Mouse (Mus musculus) forebrain, embryonic 12.5 days (tissue): ENCODE measurements at regions not wholly inside any gene's neighbourhood (a gene's known extent, or its start where the extent isn't known, plus 50 kb on each side); places are given as distances from the start of the nearest gene placed in this dataset.

ENCODE experiments used
- ATAC-seq: fragments of 200-750 bp; cut with Nextera tagmentation; 2 replicates; pipeline ENCODE4 v1.8.0; 2017; ENCODE audit warnings: moderate TSS enrichment; ENCODE audit not compliant: low FRiP score
- H3K27ac ChIP-seq: fragments of 300-500 bp; sonication (generic); 2 replicates; pipeline ENCODE4 v1.5.1; 2016; ENCODE audit warnings: mild to moderate bottlenecking
- H3K27me3 ChIP-seq: fragments of 300-500 bp; sonication (generic); 2 replicates; pipeline ENCODE4 v1.6.1; 2016; ENCODE audit warnings: mild to moderate bottlenecking
- H3K36me3 ChIP-seq: fragments of 300-500 bp; sonication (generic); replicated peaks from 2 replicates; pipeline ENCODE4 v1.6.1; 2016; ENCODE audit warnings: mild to moderate bottlenecking
- H3K4me1 ChIP-seq: fragments of 300-500 bp; sonication (generic); 2 replicates; pipeline ENCODE4 v1.6.1; 2016
- H3K4me2 ChIP-seq: fragments of 300-500 bp; sonication (generic); 2 replicates; pipeline ENCODE4 v1.6.1; 2016; ENCODE audit warnings: mild to moderate bottlenecking, moderate library complexity
- H3K4me3 ChIP-seq: fragments of 300-500 bp; sonication (generic); replicated peaks from 2 replicates; pipeline ENCODE4 v1.5.1; 2016; ENCODE audit warnings: mild to moderate bottlenecking
- H3K9ac ChIP-seq: fragments of 300-500 bp; sonication (generic); 2 replicates; pipeline ENCODE4 v1.6.1; 2016; ENCODE audit warnings: mild to moderate bottlenecking
- H3K9me3 ChIP-seq: fragments of 300-500 bp; sonication (generic); 2 replicates; pipeline ENCODE4 v1.6.1; 2016
- WGBS: fragments of 180-500 bp; shearing (Covaris S2); methylation state at CpG from one replicate; pipeline ENCODE4 v1.1.7; 2016; 5-methylcytosine and 5-hydroxymethylcytosine counted together

DNA sequence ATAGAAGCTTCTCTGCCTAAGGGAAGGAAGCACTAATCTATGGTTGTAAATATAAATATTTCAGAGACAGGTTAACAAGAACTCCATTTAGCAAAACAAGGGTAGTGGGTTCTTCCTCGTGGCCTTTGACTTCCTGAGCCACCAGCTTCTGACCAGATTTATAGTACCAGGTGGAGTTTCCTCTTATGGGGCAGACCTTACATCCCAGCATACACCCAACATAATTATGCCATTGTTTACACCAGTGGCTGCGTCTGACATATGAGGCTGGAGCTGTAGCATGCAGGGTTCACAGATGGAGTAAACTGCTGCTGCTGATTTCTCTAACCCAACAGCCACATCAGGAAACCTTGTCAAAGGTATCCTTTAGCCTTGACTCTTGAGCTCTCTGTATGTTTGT lies 75.5 kb downstream of the Trib2 start:
- 78% methylated on average over 2 of the region's 2 CpGs for WGBS

DNA sequence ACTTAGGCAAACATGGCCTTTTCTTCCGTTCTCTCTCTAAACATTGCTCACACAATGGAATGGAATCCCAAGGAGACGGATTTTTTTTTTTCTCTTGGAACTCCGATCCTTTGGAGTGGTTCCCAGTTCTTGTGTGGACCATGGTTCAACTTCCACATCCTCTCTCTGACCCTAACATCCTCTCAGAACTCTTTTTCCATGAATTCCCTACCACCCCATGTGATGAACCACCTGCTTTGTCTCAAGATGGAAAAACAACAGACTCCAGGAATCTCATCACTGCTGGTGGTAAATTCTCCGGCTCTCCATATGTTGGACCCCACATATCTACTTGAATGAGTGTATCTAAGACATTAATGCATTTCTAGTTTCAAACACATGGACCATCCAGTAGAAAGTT lies 77.7 kb downstream of the Trib2 start:
- Histone ChIP-seq H3K4me2 (no peak overlapping the region), H3K9me3 (no peaks in the 10 kb centered on the region), H3K36me3 (no peaks in the 10 kb centered on the region), H3K27ac (no peak overlapping the region), H3K4me1 (no peaks in the 10 kb centered on the region), H3K27me3 (no peaks in the 10 kb centered on the region), H3K4me3 (no peak overlapping the region), H3K9ac (no peak overlapping the region)
- no peak for ATAC-seq
- WGBS = 75% methylated on average over 4 of the region's 4 CpGs

More for the DNA sequence above, 75.5 kb downstream of the Trib2 start:
- H3K4me1 ChIP-seq = no peaks in the 10 kb centered on the region
- H3K27me3 ChIP-seq = no peaks in the 10 kb centered on the region
- no peak overlapping the region for H3K27ac ChIP-seq
- H3K4me3 ChIP-seq = no peak overlapping the region
- ATAC-seq = no peak
- no peak overlapping the region for H3K4me2 ChIP-seq
- no peak overlapping the region for H3K9ac ChIP-seq
- no peaks in the 10 kb centered on the region for H3K9me3 ChIP-seq
- H3K36me3 ChIP-seq = no peaks in the 10 kb centered on the region

DNA sequence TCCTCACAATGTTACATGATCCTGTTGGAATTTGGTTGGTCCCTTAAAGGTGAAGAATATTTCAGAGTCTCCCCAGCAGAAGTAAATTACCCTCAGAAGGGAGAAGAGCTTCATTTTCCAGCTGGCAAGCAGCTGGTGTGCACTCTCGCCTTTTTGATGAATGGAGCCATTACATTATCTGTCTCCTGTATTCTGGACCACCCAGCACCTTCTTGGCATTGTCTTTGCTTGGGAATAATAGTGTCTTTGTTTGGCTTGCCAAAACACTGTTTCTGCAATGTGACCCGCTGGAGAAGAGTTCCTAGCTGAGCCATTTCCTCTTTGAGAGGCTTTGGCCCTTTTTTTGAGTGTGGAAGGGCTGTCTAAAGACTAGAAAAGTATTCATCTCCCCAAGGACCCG lies 85.5 kb downstream of the Trib2 start:
- Histone ChIP-seq H3K4me3 (no peak overlapping the region), H3K9me3 (no peaks in the 10 kb centered on the region), H3K36me3 (no peaks in the 10 kb centered on the region), H3K4me1 (peaks cover 7% of the 10 kb centered on the region), H3K4me2 (no peak overlapping the region), H3K27me3 (no peaks in the 10 kb centered on the region), H3K9ac (no peak overlapping the region), H3K27ac (no peak overlapping the region)
- 34% methylated on average over 3 of the region's 3 CpGs for WGBS
- ATAC-seq = no peak

DNA sequence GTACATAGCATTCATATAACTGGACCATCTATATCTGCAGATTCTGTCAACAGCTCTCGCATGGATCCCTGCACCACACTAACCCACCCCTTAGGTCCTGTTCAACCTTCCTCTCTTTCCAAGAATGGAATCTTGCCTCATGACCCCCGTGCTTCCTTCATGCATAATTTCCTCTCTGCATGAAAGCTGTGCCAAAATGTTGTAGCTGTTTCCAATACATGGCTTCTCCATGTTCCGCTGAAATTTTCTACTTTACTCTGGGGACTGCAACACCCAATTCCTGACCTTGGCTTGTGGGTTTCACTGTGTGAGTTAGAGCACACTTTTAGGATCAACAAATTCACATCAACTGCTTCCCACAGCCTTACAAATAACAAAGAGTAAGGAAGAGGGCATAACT lies 87.0 kb downstream of the Trib2 start:
- WGBS = 77% methylated on average over 3 of the region's 3 CpGs
- Histone ChIP-seq H3K27me3 (no peaks in the 10 kb centered on the region), H3K4me2 (no peak overlapping the region), H3K9ac (no peak overlapping the region), H3K27ac (no peak overlapping the region), H3K36me3 (no peaks in the 10 kb centered on the region), H3K9me3 (no peaks in the 10 kb centered on the region), H3K4me1 (peaks cover 7% of the 10 kb centered on the region), H3K4me3 (no peak overlapping the region)
- ATAC-seq = no peak

DNA sequence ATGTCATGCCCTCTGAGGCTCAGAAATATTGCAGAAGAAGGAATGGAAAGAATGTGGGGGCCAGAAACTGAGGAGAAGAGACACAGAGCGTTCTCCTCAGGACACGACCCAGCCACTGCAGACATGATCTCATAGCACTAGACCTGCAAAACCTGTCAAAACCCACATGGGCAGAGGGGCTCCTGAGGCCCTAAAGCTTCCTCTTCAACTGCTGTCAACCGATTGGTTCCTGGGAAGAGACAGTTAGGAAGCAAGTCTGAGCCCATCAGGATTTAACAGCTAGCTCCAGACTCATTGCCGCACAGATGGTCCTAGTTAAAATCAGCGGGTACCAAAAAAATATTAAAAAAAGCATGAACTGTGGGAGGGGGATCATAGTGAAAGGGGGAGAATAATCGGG lies 93.2 kb downstream of the Trib2 start:
- no peak for ATAC-seq
- H3K4me1 ChIP-seq = no peaks in the 10 kb centered on the region
- H3K9ac ChIP-seq = no peak overlapping the region
- WGBS = 88% methylated on average over 6 of the region's 6 CpGs
- H3K36me3 ChIP-seq = no peaks in the 10 kb centered on the region
- H3K4me2 ChIP-seq = no peak overlapping the region
- no peaks in the 10 kb centered on the region for H3K9me3 ChIP-seq
- no peaks in the 10 kb centered on the region for H3K27me3 ChIP-seq
- H3K27ac ChIP-seq = no peak overlapping the region
- no peak overlapping the region for H3K4me3 ChIP-seq

DNA sequence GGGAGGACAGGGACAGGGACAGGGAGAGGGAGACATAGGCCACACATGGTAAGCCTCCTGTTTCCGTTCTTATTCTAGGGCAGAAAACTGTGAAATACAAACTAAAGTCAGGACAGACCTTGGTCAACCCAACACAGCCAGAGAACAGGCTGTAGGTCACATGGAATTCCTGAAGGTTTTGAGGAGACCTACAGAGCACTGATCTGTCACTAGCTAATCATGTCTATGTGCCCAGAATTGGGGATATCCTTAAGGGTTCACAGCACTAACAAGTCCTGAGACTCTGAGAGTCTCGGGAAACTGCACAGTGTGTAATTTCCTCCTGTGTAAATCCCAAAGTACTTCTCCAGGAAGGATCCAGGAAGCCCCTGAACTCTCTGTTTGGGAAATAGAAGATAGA lies 94.6 kb downstream of the Trib2 start:
- WGBS = 66% methylated on average over 2 of the region's 2 CpGs
- H3K27me3 ChIP-seq = no peaks in the 10 kb centered on the region
- H3K4me3 ChIP-seq = no peak overlapping the region
- H3K4me1 ChIP-seq = no peaks in the 10 kb centered on the region
- no peak overlapping the region for H3K4me2 ChIP-seq
- H3K9me3 ChIP-seq = no peaks in the 10 kb centered on the region
- H3K27ac ChIP-seq = no peak overlapping the region
- no peaks in the 10 kb centered on the region for H3K36me3 ChIP-seq
- no peak overlapping the region for H3K9ac ChIP-seq
- ATAC-seq = no peak

DNA sequence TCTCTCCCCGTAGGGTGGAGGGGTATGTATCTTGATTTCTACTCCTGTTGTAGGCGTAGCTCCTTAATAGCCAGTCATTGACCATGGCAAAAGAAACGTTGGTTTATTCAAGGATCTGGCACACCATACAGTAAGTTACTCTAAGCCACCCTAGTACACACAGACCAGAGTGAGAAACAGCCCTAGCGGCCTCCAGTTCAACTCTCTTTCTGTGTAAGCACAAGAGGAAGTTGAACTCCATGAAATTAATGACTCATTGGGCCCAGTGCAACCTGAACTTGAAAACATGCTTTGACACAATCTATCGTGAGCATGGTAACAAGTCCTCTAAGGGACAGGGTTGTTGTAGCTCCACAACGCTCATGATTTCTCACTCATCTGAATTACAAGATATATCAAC lies 96.6 kb downstream of the Trib2 start:
- ATAC-seq = no peak
- Histone ChIP-seq H3K36me3 (no peaks in the 10 kb centered on the region), H3K9me3 (no peaks in the 10 kb centered on the region), H3K4me2 (no peak overlapping the region), H3K4me1 (no peaks in the 10 kb centered on the region), H3K27ac (no peak overlapping the region), H3K4me3 (no peak overlapping the region), H3K9ac (no peak overlapping the region), H3K27me3 (no peaks in the 10 kb centered on the region)
- WGBS = 88% methylated on average over 6 of the region's 6 CpGs

DNA sequence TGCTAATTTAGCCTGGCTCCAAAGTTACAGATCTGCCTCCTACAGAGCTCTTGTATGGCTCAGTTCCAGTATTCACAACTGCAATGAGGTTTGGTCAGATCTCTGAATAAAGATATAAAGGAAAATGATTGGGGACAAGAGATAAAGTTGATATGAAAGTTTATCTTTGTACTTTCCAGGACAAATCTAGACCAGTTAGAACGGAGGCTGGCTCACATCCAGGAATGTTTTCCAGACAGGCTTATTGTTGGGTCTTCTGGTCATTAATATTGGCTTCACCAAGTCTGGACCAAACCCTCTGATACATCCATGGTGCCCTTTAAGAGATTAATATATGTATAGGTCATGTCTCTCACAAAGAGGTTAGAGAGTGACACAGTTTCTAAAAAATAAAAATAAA lies 97.9 kb downstream of the Trib2 start:
- no peaks in the 10 kb centered on the region for H3K36me3 ChIP-seq
- H3K27ac ChIP-seq = no peak overlapping the region
- H3K9me3 ChIP-seq = no peaks in the 10 kb centered on the region
- no peak overlapping the region for H3K4me3 ChIP-seq
- WGBS = 88% methylated on average over 1 of the region's 1 CpGs
- ATAC-seq = no peak
- H3K4me2 ChIP-seq = no peak overlapping the region
- no peaks in the 10 kb centered on the region for H3K4me1 ChIP-seq
- H3K9ac ChIP-seq = no peak overlapping the region
- no peaks in the 10 kb centered on the region for H3K27me3 ChIP-seq

DNA sequence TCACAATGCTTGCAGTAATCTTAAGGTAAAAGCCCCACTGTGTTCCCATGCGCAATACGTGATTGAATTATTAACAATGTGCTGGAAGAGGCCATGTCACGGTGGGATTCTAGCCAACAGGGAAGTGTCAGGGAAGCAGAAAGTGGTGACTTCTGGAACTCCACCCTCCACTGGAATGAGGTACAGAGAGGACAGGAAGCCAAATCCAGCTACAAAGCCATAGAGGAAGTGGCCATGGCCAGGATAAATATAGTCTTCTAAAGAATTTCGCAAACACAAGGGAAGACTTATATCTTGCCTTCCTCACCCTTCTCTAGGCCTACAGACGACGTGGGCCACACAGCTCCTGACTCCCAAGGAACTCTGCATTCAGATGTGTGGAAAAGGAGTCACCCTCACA lies 98.7 kb downstream of the Trib2 start:
- Histone ChIP-seq H3K4me2 (no peak overlapping the region), H3K27me3 (no peaks in the 10 kb centered on the region), H3K9me3 (no peaks in the 10 kb centered on the region), H3K27ac (no peak overlapping the region), H3K9ac (no peak overlapping the region), H3K36me3 (no peaks in the 10 kb centered on the region), H3K4me3 (no peak overlapping the region), H3K4me1 (no peaks in the 10 kb centered on the region)
- ATAC-seq = no peak
- 92% methylated on average over 6 of the region's 6 CpGs for WGBS

DNA sequence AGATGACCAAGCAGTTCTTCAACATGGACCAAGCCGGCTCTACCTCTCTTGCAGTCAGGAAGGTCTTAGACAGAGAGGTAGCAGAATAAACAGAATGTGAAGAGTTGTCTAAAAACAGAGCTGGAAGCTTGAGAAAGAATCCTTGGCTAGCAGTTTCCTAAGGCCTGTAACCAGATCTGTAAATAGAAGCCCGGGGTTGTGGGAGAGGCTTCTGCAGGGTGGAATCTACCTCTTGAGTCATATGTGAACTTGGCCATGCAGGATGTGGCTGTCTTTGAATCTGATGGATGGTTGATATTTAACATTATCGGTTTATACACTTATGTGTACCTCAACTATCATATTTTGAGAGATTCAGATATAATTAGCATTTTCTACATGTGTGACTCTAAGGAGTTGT lies 99.4 kb downstream of the Trib2 start:
- no peak for ATAC-seq
- H3K9ac ChIP-seq = no peak overlapping the region
- H3K9me3 ChIP-seq = no peaks in the 10 kb centered on the region
- no peaks in the 10 kb centered on the region for H3K36me3 ChIP-seq
- no peak overlapping the region for H3K4me3 ChIP-seq
- H3K27me3 ChIP-seq = no peaks in the 10 kb centered on the region
- 89% methylated on average over 3 of the region's 3 CpGs for WGBS
- H3K4me1 ChIP-seq = no peaks in the 10 kb centered on the region
- H3K4me2 ChIP-seq = no peak overlapping the region
- no peak overlapping the region for H3K27ac ChIP-seq

DNA sequence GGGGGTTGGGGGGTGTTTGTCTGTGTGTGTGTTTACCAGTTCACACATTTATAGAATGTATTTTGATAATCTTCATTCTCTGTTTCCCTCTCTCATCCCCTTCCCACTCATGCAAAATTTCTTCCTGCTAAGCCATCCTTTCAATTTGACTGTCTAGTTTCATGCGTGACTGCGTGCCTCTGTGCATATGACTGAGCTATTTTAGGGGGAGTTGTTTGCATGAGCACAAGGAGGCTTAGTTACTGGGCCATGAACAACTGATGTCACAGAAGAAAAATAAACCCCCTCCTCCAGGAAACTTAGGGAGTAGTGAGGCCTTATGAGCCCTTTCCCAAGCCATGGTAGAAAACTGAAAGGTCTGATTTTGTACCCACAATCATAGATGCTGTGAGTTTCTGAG lies 103.1 kb downstream of the Trib2 start:
- ATAC-seq = no peak

DNA sequence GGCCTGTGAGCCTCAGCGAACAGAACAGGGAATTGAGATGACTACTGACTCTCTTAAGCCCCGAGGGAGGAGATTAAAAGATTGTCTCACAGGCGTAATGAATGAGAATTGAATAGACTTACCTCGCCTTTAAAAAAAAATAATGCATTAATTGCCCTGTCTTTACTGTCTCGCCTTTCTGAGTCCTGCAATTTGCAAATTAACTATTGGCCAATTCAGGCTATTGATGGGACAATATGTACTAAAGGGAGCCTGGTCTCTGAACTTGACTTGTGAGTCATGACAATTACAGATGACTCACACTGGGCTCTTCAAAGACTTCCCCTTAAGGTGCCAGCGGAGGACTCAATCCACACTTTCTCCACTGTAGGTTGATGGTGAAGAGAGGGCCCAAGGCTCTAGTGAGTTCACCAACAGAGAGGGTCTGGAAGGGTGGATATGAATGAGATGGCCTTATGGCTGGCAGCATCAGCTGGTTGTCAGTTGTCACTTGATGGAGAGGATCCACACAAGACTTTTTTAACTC lies 109.1 kb downstream of the Trib2 start:
- no peaks in the 10 kb centered on the region for H3K36me3 ChIP-seq
- no peak overlapping the region for H3K4me2 ChIP-seq
- 63% methylated on average over 6 of the region's 6 CpGs for WGBS
- ATAC-seq = no peak
- H3K27ac ChIP-seq = no peak overlapping the region
- no peaks in the 10 kb centered on the region for H3K4me1 ChIP-seq
- no peaks in the 10 kb centered on the region for H3K27me3 ChIP-seq
- H3K9ac ChIP-seq = no peak overlapping the region
- no peaks in the 10 kb centered on the region for H3K9me3 ChIP-seq
- no peak overlapping the region for H3K4me3 ChIP-seq

More for the DNA sequence above, 103.1 kb downstream of the Trib2 start:
- H3K27me3 ChIP-seq = no peaks in the 10 kb centered on the region
- no peaks in the 10 kb centered on the region for H3K36me3 ChIP-seq
- WGBS = 94% methylated on average over 2 of the region's 2 CpGs
- H3K9me3 ChIP-seq = no peaks in the 10 kb centered on the region
- no peaks in the 10 kb centered on the region for H3K4me1 ChIP-seq
- no peak overlapping the region for H3K4me3 ChIP-seq
- H3K27ac ChIP-seq = no peak overlapping the region
- no peak overlapping the region for H3K9ac ChIP-seq
- H3K4me2 ChIP-seq = no peak overlapping the region

DNA sequence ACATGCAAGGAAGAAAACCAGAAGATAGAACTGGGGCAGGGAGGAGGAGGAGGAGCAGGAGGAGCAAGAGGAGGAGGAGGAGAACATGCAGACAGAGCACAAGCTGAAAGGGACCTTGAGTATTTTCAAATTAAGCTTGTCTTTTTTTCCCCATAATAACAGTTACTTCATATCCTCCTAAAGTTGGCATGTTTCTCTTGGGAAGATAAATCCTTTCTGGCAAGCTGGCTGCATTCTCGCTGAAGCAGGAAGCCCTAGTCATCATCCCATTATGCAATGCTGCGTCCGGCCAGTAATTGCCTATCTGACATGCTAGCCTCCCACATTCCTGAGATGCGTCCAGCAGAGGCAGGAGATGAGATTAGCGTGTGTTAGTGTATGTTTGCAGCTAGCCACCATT lies 112.3 kb downstream of the Trib2 start:
- no peak overlapping the region for H3K4me2 ChIP-seq
- ATAC-seq = no peak
- H3K36me3 ChIP-seq = no peaks in the 10 kb centered on the region
- 63% methylated on average over 5 of the region's 5 CpGs for WGBS
- H3K9me3 ChIP-seq = no peaks in the 10 kb centered on the region
- H3K27ac ChIP-seq = no peak overlapping the region
- no peak overlapping the region for H3K9ac ChIP-seq
- H3K4me1 ChIP-seq = no peaks in the 10 kb centered on the region
- H3K4me3 ChIP-seq = no peak overlapping the region
- no peaks in the 10 kb centered on the region for H3K27me3 ChIP-seq

DNA sequence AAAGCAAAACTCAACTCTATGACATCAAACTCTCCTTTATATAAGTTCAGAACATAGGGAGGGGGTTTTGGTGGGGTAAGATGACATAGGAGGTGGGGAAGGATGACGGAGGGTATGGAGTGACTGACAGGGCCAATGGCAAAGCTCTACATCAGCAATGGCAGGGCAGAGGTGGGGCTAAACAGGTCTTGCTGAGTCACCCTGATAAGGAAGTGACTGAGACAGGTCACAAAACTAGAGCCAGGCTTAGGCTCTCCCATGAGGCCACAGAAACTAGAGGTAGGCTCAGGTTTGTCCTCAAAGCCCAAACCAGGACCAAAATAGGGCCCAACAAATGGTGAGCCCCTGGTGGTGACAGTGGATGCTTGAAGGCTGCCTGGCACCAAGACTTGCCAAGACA lies 114.6 kb downstream of the Trib2 start:
- H3K4me1 ChIP-seq = no peaks in the 10 kb centered on the region
- H3K36me3 ChIP-seq = no peaks in the 10 kb centered on the region
- no peak overlapping the region for H3K4me3 ChIP-seq
- H3K9me3 ChIP-seq = no peaks in the 10 kb centered on the region
- H3K27ac ChIP-seq = no peak overlapping the region
- H3K27me3 ChIP-seq = no peaks in the 10 kb centered on the region
- ATAC-seq = no peak
- no peak overlapping the region for H3K9ac ChIP-seq
- no peak overlapping the region for H3K4me2 ChIP-seq
- WGBS = 92% methylated on average over 1 of the region's 1 CpGs
